Mouse (Mus musculus) hindbrain, embryonic 13.5 days (tissue): Measurements from ENCODE around the gene Ints12. TPM values are rescaled to one million over a fixed set of nuclear protein-coding genes. Genes with fewer than 3 reads are reported as not detected.

Experiments
- ATAC-seq: fragments of 200-750 bp; cut with Nextera tagmentation; 2 replicates; pipeline ENCODE4 v1.8.0; 2017; ENCODE audit warnings: moderate TSS enrichment; ENCODE audit not compliant: low FRiP score
- H3K27ac ChIP-seq: fragments of 300-500 bp; sonication (generic); 2 replicates; pipeline ENCODE4 v1.5.1; 2015; ENCODE audit warnings: inconsistent platforms, mild to moderate bottlenecking, moderate library complexity
- H3K27me3 ChIP-seq: fragments of 300-500 bp; sonication (generic); 2 replicates; pipeline ENCODE4 v1.6.1; 2015; ENCODE audit warnings: mild to moderate bottlenecking, inconsistent platforms
- H3K36me3 ChIP-seq: fragments of 300-500 bp; sonication (generic); 2 replicates; pipeline ENCODE4 v1.6.1; 2015; ENCODE audit warnings: mild to moderate bottlenecking, inconsistent platforms
- H3K4me1 ChIP-seq: fragments of 300-500 bp; sonication (generic); replicated peaks from 2 replicates; pipeline ENCODE4 v1.6.1; 2015; ENCODE audit warnings: inconsistent platforms
- H3K4me2 ChIP-seq: fragments of 300-500 bp; sonication (generic); 2 replicates; pipeline ENCODE4 v1.6.1; 2015; ENCODE audit warnings: inconsistent platforms, mild to moderate bottlenecking, moderate library complexity
- H3K4me3 ChIP-seq: fragments of 300-500 bp; sonication (generic); 2 replicates; pipeline ENCODE4 v1.5.1; 2015; ENCODE audit warnings: mild to moderate bottlenecking, inconsistent platforms
- H3K9ac ChIP-seq: fragments of 300-500 bp; sonication (generic); 2 replicates; pipeline ENCODE4 v1.6.1; 2015; ENCODE audit warnings: mild to moderate bottlenecking, inconsistent platforms
- H3K9me3 ChIP-seq: fragments of 300-500 bp; sonication (generic); 2 replicates; pipeline ENCODE4 v1.6.1; 2016; ENCODE audit warnings: inconsistent platforms
- WGBS: fragments of 180-500 bp; shearing (Covaris S2); methylation state at CpG from one replicate; pipeline ENCODE4 v1.1.7; 2015; 5-methylcytosine and 5-hydroxymethylcytosine counted together
- polyA plus RNA-seq: library from polyadenylated mRNA; unstranded; fragments of >200 nt; fragmentation: Nextera tagmentation; extraction: Ambion mirVana; gene quantifications from 2 replicates; pipeline ENCODE4 v1.2.1, GENCODE M21; 2015

The Ints12 gene
- polyA plus RNA-seq, 1 experiment from 2014 or later, result 23.1 TPM

DNA sequence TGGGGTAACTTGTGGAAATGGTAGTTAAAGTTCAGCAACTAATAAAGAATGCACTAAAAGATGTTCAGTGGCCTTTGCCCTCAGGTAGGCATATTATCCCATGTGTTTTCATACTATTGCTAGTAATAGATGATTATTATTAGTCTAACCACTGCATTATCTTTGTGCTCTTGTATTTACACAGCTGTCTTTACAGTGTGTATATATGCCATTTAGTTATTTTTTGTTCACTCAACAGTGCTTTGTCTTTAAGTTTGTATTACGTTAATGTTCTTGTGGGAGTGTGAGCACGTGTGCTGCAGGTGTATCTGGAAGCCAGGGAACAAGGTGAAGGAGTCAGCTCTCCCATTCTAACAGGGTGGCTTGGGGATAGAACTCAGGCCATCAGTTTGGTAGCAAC, 7.3 kb downstream of the Ints12 start:
- no peak overlapping the region for H3K4me3 ChIP-seq
- no peaks in the 10 kb centered on the region for H3K9me3 ChIP-seq
- ATAC-seq, result no peak
- H3K27me3 ChIP-seq, result no peaks in the 10 kb centered on the region
- WGBS, result 93% methylated on average over 2 of the region's 2 CpGs
- H3K9ac ChIP-seq, result no peak overlapping the region
- peaks cover 8% of the 10 kb centered on the region; the same call in 1 of the 2 replicates for H3K4me1 ChIP-seq
- H3K36me3 ChIP-seq, result peaks cover 50% of the 10 kb centered on the region
- H3K27ac ChIP-seq, result no peak overlapping the region
- H3K4me2 ChIP-seq, result no peak overlapping the region

DNA sequence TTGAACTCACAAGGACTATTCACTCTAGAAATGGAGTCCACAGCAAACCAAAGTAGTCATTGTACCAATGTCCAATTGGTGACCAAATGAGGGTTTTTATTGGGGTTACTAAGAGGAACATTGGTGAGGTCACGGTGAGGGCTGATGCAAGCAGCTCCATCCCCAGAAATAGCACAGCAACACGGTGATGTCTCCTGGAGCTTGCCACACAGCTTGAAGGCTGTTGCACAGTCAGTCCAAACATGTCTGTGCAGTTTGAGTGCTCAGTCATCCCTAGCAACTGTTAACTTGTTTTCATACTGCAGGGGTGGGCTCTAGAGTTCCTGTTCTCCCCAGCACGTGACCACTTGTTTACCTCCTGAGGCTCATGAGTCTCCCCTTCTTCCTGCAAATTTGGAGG, 12.1 kb downstream of the Ints12 start:
- H3K9me3 ChIP-seq, result no peaks in the 10 kb centered on the region
- H3K36me3 ChIP-seq, result peaks cover 71% of the 10 kb centered on the region
- no peak overlapping the region for H3K4me2 ChIP-seq
- H3K4me1 ChIP-seq, result no peaks in the 10 kb centered on the region
- no peak overlapping the region for H3K9ac ChIP-seq
- 88% methylated on average over 3 of the region's 3 CpGs for WGBS
- H3K27ac ChIP-seq, result no peak overlapping the region
- no peaks in the 10 kb centered on the region for H3K27me3 ChIP-seq
- H3K4me3 ChIP-seq, result no peak overlapping the region
- ATAC-seq, result no peak

- Histone ChIP-seq H3K27ac (no peak overlapping the region), H3K4me1 (no peaks in the 10 kb centered on the region), H3K36me3 (peaks cover 72% of the 10 kb centered on the region), H3K4me2 (no peak overlapping the region), H3K4me3 (no peak overlapping the region), H3K9ac (no peak overlapping the region), H3K27me3 (no peaks in the 10 kb centered on the region), H3K9me3 (no peaks in the 10 kb centered on the region)
- no peak for ATAC-seq
- 93% methylated on average over 3 of the region's 3 CpGs for WGBS
Observed at GRCm38 (mm10) chr3:133104436-133104835, 12.8 kb downstream of the Ints12 start.

GRCm38 (mm10) chr3:133108731-133109130, 17.1 kb downstream of the Ints12 start:
- no peaks in the 10 kb centered on the region for H3K9me3 ChIP-seq
- H3K4me1 ChIP-seq, result no peaks in the 10 kb centered on the region
- no peak overlapping the region for H3K4me3 ChIP-seq
- WGBS, result 97% methylated on average over 4 of the region's 4 CpGs
- no peak for ATAC-seq
- H3K27ac ChIP-seq, result no peak overlapping the region
- peaks cover 49% of the 10 kb centered on the region for H3K36me3 ChIP-seq
- no peak overlapping the region for H3K9ac ChIP-seq
- no peak overlapping the region for H3K4me2 ChIP-seq
- no peaks in the 10 kb centered on the region for H3K27me3 ChIP-seq

- WGBS, result 92% methylated on average over 4 of the region's 4 CpGs
Observed at GRCm38 (mm10) chr3:133109844-133110243, 18.2 kb downstream of the Ints12 start.

GRCm38 (mm10) chr3:133111741-133112140, 20.1 kb downstream of the Ints12 start:
- Histone ChIP-seq H3K4me3 (no peak overlapping the region), H3K4me1 (no peaks in the 10 kb centered on the region), H3K27me3 (no peaks in the 10 kb centered on the region), H3K36me3 (peaks cover 26% of the 10 kb centered on the region), H3K4me2 (no peak overlapping the region), H3K9me3 (no peaks in the 10 kb centered on the region), H3K27ac (no peak overlapping the region), H3K9ac (no peak overlapping the region)
- no peak for ATAC-seq
- WGBS, result 41% methylated on average over 2 of the region's 2 CpGs

More at GRCm38 (mm10) chr3:133109844-133110243, 18.2 kb downstream of the Ints12 start:
- no peaks in the 10 kb centered on the region for H3K4me1 ChIP-seq
- H3K27me3 ChIP-seq, result no peaks in the 10 kb centered on the region
- H3K4me2 ChIP-seq, result no peak overlapping the region
- peaks cover 40% of the 10 kb centered on the region for H3K36me3 ChIP-seq
- H3K9me3 ChIP-seq, result no peaks in the 10 kb centered on the region
- no peak overlapping the region for H3K9ac ChIP-seq
- no peak overlapping the region for H3K27ac ChIP-seq
- ATAC-seq, result no peak
- no peak overlapping the region for H3K4me3 ChIP-seq

- Histone ChIP-seq H3K4me2 (no peak overlapping the region), H3K4me3 (no peak overlapping the region), H3K4me1 (no peaks in the 10 kb centered on the region), H3K36me3 (peaks cover 16% of the 10 kb centered on the region), H3K27me3 (no peaks in the 10 kb centered on the region), H3K9me3 (no peaks in the 10 kb centered on the region), H3K9ac (no peak overlapping the region), H3K27ac (no peak overlapping the region)
- no peak for ATAC-seq
- 73% methylated on average over 1 of the region's 1 CpGs for WGBS
Observed at GRCm38 (mm10) chr3:133113281-133113680, 21.6 kb downstream of the Ints12 start.

DNA sequence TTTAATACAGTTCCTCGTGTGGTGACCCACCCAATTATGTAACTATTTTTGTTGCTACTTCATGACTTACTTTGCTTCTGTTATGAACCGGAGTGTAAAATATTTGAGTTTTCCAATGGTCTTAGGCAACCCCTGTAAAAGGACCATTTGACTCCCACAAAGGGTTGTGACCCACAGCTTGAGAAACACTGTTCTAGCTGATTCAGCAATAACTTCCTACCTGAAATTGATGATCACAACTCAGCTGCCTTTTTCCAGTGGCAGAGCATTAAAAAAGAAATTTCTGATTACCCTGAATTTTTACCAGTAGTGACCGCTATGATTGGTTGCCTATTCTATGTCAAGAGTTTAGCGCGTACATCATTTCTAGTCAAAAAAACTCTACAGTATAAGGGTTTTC, 39.7 kb downstream of the Ints12 start:
- no peak overlapping the region for H3K9ac ChIP-seq
- H3K4me2 ChIP-seq, result no peak overlapping the region
- H3K36me3 ChIP-seq, result no peaks in the 10 kb centered on the region
- ATAC-seq, result no peak
- 90% methylated on average over 5 of the region's 5 CpGs for WGBS
- H3K9me3 ChIP-seq, result no peaks in the 10 kb centered on the region
- H3K4me1 ChIP-seq, result no peaks in the 10 kb centered on the region
- no peak overlapping the region for H3K4me3 ChIP-seq
- H3K27me3 ChIP-seq, result no peaks in the 10 kb centered on the region
- no peak overlapping the region for H3K27ac ChIP-seq

- WGBS, result 64% methylated on average over 8 of the region's 8 CpGs
- Histone ChIP-seq H3K27me3 (no peaks in the 10 kb centered on the region), H3K9ac (no peak overlapping the region), H3K4me3 (no peak overlapping the region), H3K9me3 (no peaks in the 10 kb centered on the region), H3K4me1 (no peaks in the 10 kb centered on the region), H3K4me2 (no peak overlapping the region), H3K36me3 (no peaks in the 10 kb centered on the region), H3K27ac (no peak overlapping the region)
- ATAC-seq, result no peak
Observed at GRCm38 (mm10) chr3:133132611-133133010, 41.0 kb downstream of the Ints12 start.

DNA sequence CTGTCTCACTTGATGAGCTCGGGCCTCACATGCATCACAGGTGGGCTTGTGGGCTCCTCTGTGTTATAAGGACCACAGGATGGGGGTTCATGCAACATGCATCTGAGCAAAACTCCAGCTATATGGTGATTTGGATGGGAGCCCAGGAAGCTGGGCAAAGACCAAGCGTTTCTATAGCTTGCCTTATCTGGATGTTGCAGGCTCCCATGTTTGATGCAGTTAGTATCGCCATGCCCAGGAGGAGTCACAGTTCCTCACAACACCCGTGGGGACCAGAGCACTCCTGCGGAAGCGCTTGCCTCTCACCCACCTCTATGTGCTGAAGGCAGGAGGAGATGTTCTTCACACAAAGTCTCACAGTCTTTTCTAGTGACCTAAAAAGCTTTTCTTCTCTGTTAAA, 50.2 kb downstream of the Ints12 start:
- H3K4me2 ChIP-seq, result no peak overlapping the region
- no peaks in the 10 kb centered on the region for H3K36me3 ChIP-seq
- no peak overlapping the region for H3K27ac ChIP-seq
- no peak overlapping the region for H3K9ac ChIP-seq
- H3K9me3 ChIP-seq, result no peaks in the 10 kb centered on the region
- no peak overlapping the region for H3K4me3 ChIP-seq
- no peak for ATAC-seq
- no peaks in the 10 kb centered on the region for H3K27me3 ChIP-seq
- 0 out of 2 replicates have a peak, but pooled peaks cover 2% of the 10 kb centered on the region for H3K4me1 ChIP-seq
- WGBS, result 86% methylated on average over 6 of the region's 6 CpGs

DNA sequence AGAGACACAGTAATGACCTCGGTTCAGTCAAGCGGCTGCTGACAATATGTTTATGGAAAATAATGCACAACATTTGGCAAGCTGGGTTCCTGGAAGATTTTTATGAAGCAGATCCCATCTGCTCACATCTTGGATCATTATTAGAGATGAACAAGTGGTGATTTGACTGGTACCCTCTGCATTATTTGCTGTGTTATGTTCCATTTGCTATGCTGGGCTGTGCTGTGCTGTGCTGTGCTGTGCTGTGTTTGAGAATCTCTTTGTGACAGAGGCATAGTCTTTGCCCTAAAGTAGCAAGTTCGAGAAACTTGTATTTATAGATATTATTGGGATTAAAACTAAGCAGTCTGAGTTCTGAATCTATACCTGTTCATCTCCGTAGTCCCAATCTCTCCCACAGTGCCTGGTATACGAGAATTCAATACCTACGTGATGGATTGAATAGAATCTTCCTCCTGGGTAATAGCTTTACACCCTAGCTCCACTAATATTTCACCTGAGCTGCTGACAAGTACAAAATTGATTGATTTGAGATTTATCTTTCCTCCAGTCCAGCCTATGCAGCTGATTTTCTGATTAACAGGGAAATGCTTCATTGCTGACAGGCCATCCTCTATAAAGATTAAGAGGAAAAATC, 53.0 kb downstream of the Ints12 start:
- no peak overlapping the region for H3K4me2 ChIP-seq
- H3K9me3 ChIP-seq, result no peaks in the 10 kb centered on the region
- ATAC-seq, result peak; percentile 74
- H3K9ac ChIP-seq, result no peak overlapping the region
- H3K36me3 ChIP-seq, result no peaks in the 10 kb centered on the region
- H3K27me3 ChIP-seq, result no peaks in the 10 kb centered on the region
- H3K4me3 ChIP-seq, result no peak overlapping the region
- no peak overlapping the region for H3K27ac ChIP-seq
- 79% methylated on average over 6 of the region's 6 CpGs for WGBS
- 0 out of 2 replicates have a peak, but pooled peaks cover 2% of the 10 kb centered on the region for H3K4me1 ChIP-seq

DNA sequence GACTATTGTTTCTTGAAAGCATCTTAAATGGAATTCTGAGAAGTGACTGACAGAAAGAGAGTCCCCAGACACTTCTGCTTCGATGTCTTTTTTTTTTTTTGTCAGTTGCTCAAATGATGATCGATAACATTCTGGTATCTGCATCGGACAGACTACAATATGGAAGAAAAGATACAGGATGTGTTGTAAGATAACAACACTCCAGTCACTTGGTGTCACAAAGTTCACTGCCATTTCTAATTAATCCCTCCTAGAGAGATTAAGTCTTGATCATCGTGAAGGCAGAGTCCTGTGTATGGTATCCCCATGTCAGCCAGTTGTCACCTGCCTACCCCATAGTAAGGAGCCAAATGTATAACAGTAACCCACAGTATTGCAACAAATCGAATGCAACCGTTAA, 60.0 kb downstream of the Ints12 start:
- Histone ChIP-seq H3K36me3 (no peaks in the 10 kb centered on the region), H3K27me3 (no peaks in the 10 kb centered on the region), H3K4me2 (no peak overlapping the region), H3K4me1 (no peaks in the 10 kb centered on the region), H3K4me3 (no peak overlapping the region), H3K27ac (no peak overlapping the region), H3K9me3 (no peaks in the 10 kb centered on the region), H3K9ac (no peak overlapping the region)
- 67% methylated on average over 6 of the region's 6 CpGs for WGBS
- no peak; the same call in 1 of the 2 replicates for ATAC-seq

DNA sequence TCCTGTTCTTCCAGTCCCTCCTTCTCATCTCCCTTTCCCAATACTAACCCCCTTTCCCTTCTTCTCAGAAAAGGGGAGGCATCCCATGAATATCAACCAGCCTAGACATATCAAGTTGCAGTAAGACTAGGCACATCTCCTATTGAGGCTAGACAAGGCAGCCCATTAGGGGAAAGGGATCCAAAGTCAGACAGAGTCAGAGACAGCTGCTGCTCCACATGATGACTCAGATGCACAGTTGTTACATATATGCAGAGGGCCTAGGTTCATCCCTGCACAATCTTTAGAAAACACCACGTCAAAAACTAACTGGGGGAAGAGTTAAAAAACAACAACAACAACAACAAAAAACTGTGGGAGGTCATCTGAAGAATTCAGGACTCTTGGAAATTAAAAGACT, 61.2 kb downstream of the Ints12 start:
- WGBS, result 78% methylated on average over 1 of the region's 1 CpGs
- Histone ChIP-seq H3K9me3 (no peaks in the 10 kb centered on the region), H3K4me3 (no peak overlapping the region), H3K27me3 (no peaks in the 10 kb centered on the region), H3K4me1 (no peaks in the 10 kb centered on the region), H3K4me2 (no peak overlapping the region), H3K36me3 (no peaks in the 10 kb centered on the region), H3K9ac (no peak overlapping the region), H3K27ac (no peak overlapping the region)
- ATAC-seq, result no peak
